8 mouse cellular contexts compared by ENCODE assay signal in the genomic region with DNA sequence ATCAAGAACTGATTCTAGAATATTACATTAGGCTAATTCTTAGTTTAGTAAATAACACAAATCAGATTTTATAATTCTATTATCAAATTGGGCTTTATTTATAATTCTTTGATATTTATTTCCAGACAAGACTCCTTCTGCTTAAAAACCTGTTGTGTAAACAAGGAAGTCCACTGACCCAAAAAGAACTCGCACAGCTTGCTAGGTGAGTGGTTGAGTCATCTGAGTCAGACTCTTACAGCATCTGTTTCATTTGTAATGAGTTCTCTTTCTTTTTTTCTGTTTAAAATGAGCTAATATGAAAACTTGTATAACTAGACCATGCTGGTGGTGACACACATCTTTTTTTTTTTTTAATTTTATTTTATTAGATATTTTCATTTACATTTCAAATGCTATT.
"Had no signal": no experiment of that assay in that cellular context is flagged by ENCODE, and none has a peak within 500 bp of the region (broad histone marks: within the 10 kb centered on the region; RNA-seq: fewer than 3 reads in every experiment).

No protein-coding gene starts in this region.

- DNase-seq: kidney, adult 11 months; kidney, adult 8-10 months; liver; lung, postnatal 4 days; midbrain, embryonic 14.5 days; thymus, adult 2 months; thymus, postnatal 14 days; thymus, postnatal 4 days had no signal
